Mouse (Mus musculus): Measurements from ENCODE around the gene Dnah7b.
"Not testable (repeated sequence)": the region's sequence is repeated elsewhere in the genome, so short reads cannot be mapped to it uniquely, and the experiment has no call there.

The Dnah7b gene

GRCm38 (mm10) chr1:46278911-46279565 lies 212.9 kb downstream of the Dnah7b start:
- intact Hi-C loops (cut with DNase I), result not testable (repeated sequence)

DNA sequence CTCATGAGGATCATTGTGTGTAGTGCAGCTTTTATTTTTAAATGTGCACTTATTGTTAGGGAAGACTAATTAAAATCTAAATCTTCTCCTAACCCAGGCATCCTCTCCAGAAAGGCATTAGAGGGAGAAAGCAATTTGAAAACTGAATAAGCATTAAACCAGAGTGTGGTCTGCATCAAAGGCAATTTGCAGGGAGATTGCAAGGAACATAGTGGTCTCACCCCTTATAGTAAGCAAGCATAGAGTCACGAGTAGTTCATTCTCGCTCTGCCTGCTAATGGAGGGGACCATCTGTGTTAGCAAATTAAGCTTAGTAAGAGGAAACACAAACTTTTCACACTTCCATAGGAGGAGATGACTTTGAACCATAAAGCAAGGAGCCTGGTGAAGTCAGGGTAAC lies 228.3 kb downstream of the Dnah7b start:
- intact Hi-C loops (cut with DNase I), result not testable (repeated sequence)

- intact Hi-C loops (cut with DNase I), result not testable (repeated sequence)
These were observed 259.8 kb downstream of the Dnah7b start for GRCm38 (mm10) chr1:46325942-46326341.

DNA sequence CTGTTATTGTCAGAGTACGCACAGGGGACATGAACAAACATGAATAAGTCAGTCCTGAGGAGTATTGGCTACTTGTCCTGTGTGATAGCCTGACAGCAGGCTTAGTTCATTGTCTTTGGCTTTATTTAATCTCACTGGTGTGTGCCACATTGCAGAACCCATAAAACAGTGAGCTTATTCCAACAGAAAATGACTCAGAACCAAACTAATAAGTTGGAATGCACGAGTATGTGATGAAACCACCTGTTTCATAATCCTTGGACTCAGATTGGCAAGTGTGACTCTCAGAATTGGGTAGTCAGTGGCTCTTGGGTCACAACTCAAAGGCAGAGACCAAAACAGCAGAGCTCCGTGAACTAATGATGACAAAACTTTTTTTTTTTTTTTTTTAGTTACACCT lies 279.2 kb downstream of the Dnah7b start:
- intact Hi-C loops (cut with DNase I), result not testable (repeated sequence)

DNA sequence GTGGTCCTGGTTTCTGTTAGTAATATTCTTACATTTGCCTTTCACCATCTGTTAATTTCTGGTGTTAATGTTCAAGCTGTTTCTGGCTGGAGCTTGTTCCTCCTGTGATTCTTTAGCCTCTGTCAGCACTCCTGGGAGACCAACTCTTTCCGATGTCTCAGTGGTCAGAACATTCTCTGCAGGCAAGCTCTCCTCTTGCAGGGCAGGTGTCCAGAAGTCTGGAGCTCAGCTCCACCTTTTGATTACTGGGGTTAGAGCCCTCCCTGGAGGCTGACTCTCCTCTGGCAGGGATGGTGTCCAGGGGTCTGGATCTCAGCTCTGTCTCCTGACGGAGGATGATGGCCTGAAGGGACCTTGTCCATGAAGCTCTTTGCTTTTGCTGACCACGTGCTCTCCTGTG lies 314.5 kb downstream of the Dnah7b start:
- intact Hi-C loops (cut with DNase I), result not testable (repeated sequence)

DNA sequence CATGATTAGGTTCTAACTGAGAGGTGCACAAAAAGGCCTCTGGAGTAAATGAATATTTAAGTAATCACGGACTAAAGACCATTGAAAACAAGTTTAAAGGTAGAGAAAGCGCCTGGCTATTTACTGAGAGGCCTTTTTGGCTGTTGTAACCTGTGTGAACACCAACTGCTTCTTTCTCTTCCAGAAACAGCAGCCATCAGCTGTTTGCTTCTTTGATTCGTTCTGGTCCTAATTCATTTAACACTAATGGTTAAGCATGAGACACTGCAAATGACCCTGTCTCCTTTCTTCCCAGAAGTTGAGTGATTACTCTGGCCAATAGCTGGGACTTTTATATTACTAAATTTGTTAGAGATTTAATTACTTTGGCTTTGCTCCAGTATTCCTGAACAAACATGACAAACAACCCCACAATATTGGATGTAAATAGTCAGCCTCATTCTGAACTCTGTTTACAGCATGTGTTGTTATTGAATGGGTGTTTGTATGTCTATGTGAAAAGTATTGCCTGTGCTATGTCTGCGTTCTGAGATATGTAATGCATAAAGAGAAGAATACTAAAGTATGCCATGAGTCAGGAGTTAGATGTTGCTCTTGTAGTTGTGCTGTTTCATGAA lies 328.7 kb downstream of the Dnah7b start:
- intact Hi-C loops (cut with DNase I), result not testable (repeated sequence)

DNA sequence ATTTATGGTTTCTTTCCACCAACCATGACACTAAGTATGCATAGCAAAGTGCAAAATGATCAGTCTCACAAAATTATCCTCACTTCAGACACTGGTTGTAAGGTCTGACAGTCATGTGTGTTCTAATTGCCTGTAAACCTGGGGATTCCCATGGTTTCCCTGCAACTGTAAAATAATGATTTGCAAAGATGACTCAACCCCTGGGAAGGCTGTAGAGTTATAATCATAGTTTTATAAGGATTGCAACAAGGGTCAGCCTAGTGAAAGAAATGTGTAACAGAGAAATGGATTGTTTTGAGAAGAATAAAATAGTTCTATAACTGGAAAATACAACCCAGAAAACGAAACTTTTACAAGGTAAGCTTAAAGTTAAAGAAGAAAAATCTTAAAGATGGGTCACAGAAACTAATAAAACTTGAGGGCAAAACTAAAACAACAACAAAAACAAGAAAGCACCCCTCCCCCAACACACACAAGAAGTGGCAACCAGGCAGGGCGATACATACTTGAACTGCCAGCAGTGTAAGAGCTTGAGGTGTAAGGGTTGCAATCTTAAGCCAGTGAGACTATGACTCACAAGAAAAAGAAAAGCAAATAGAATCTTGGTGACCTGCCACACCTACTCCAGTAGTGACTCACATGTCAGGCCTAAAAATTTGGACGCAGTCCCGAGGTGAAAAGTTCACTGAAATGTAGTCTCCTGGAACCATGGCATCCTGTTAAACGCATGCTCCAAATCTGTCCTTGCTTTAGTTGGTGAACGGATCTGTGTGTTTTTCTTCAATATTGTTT lies 342.4 kb downstream of the Dnah7b start:
- intact Hi-C loops (cut with DNase I), result no loop called here

DNA sequence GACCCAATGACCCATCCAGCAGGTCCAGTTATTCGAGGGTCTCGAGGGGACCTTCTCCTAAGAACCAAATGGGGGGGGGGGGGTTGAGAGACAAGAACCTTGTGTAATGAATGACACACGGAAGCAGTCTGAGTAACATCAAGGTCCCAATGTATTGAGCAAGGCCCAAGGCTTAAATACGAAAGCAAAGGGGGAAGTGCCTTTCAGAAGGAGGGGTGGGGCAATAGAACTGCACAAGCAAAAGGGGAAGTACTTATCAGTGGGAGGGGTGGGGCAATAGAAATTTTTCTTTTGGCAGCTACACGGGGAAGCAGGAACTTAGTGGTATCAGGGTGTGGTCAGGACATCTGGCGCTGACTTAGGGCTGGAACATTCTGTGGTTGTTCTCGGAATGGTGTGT lies 348.7 kb downstream of the Dnah7b start:
- intact Hi-C loops (cut with DNase I), result loop anchor here (2.0 kb wide), 1 partner anchor 348 kb away; the partner anchor contains the start of gene Dnah7b

DNA sequence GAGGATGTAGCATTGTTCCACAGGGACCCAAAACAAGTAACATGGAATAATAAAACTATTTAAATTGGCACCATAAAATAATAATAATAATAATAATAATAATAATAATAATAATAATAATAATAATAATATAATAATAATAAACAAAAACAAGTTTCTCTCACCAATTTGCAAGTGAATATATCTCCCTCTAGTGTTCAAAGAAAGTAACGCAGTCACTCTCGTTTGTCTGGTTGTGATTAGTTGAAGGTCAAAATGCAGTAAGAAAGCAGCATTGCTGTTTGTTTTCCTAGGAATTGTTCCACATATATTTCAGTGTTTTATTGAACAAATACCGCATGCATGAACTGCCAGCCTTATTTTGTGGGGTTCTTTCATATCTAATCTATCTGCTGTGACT lies 350.8 kb downstream of the Dnah7b start:
- intact Hi-C loops (cut with DNase I), result not testable (repeated sequence)

DNA sequence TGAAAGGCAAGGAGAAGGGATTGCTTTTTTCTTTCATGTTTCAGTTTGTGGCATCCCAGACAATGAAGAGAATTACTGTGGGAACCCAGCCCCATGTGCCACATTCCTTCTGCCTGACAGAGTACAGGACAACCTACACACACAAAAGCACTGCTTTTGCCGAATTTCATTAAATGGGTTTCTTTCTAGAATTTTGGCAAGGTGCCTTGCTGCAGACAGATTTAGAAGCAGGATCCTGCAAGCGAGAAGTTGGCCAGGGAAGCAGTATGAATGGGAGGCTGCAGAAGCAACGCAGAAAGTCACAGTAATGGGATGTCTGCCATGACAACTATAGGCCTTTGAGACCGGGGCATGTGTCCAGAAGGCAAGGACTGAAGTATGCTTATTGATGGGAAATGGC lies 352.9 kb downstream of the Dnah7b start:
- intact Hi-C loops (cut with DNase I), result not testable (repeated sequence)
